Mouse (Mus musculus): ENCODE measurements around the gene Primpol. TPM values are rescaled to one million over a fixed set of nuclear protein-coding genes. Genes with fewer than 3 reads are reported as not detected.

The Primpol gene
- total RNA-seq, 2 experiments from 2014 or later = 8.3 to 8.8 TPM

DNA sequence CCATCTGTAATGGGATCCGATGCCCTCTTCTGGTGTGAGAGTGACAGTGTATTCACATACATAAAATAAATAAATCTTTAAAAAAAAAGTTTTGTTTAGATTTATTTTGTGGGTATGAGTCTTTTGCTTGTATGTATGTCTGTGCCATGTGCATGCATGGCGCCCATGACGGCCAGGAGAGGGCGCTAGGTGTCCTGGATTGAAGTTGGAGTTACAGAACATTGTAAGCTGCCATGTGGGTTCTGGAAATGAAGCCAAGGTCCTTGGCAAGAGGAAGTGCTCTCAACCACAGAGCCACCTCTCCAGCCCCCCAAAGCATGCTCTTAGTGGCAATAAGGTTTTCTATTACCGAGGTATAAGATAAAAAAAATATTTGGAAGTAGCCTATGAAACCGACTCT, 57.6 kb downstream of the Primpol start:
- DNase-seq = peak; percentile 60

DNA sequence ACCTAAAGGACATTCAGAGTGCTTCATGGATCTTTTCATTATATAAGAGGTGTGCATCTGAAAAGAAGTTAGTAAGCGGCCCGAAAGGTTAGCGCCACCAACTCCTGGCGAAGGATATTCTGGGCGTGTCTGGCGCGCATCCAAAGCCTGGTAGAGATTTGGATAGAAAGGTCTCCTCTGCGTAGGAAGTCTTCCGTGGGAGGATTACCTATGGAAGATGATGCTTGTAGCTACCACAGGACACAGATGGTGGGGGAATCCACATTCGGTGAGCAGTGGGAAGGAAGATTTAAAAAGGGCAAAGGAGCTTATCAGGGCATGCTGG, 64.6 kb downstream of the Primpol start:
- peak; percentile 42 for DNase-seq

DNA sequence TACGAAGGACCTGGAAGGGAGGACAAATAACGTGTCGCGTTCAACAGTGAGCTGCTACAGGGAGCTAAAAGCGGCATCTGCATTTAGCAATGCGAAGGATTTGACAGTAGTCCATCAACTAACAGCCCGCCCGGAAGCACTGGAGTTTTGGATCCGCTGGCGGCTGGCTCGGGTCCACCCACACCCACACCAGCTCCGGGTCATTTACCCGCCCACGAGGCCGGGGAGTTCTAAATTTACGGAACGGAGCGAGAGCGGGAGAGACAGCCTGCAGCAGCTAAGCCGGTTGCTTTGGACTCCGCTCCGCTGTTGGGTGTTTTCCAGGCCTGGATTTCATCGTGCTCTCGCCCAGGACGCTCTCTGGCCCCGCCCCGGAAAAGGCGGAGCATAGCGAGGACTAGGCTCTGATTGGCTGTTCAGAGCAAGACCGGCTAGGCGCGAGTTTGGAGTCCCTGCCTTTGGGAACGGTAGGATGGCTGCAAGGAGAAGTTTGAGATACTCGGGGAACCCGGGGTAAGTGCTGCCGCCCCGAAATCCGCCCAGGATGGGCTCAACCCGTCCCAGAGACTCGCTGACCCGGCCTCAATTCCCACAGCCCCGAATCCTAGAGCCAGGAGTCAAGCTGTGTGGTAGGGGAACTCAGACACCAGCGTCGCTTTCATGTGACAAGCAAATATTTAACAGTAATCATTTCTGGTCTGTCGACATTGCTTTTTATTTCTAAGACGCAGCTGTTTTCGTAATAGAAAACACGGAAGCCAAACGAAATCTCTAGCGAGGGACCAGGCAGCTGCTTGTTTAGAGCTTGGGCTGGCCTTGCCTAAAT, 65.2 kb downstream of the Primpol start, which contains the start of gene Cenpu:
Cenpu (plus strand) TSS at position 414 of the 826 bp plus-strand sequence.
- DNase-seq = peak; percentile 100

GRCm38 (mm10) chr8:46551029-46551428, 66.0 kb downstream of the Primpol start:
- DNase-seq = no peak

DNA sequence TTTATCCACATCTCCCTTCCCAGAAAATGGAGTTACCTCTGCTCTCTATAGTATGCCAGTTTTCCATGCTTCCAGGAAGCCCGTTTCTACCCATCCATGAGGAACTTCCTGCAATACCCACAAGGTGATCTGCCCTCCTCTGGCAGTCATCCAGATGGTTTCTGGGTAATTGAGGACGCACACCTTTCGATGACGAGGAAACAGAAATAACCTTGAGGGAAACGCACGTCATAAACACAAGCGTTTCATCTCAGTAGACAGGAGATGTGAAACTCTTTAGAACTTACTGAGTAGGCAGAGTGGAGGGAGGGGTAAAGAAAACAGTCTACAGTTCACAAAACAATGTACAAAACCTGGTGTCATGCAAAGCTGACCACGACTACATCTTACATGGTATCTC, 67.0 kb downstream of the Primpol start:
- no peak for DNase-seq

DNA sequence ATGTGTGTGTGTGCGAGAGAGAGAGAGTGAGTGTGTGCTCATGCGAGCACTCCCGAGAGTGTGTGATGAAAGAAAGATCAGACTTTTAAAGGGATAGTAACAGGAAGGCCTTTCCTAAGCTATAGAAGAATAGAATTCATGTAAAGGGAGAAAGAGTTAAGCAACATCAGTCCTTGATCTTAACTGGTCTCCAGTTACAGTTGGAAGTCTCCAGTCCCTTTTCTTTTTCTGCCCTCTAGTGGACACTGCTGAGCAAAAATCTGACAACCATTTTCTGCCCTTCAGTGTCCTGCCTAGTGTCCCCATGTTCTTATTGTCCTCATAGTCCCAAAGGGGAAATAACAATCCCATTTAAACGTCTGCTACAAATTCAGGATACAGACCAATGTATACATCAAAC, 69.8 kb downstream of the Primpol start:
- DNase-seq = peak; percentile 69

DNA sequence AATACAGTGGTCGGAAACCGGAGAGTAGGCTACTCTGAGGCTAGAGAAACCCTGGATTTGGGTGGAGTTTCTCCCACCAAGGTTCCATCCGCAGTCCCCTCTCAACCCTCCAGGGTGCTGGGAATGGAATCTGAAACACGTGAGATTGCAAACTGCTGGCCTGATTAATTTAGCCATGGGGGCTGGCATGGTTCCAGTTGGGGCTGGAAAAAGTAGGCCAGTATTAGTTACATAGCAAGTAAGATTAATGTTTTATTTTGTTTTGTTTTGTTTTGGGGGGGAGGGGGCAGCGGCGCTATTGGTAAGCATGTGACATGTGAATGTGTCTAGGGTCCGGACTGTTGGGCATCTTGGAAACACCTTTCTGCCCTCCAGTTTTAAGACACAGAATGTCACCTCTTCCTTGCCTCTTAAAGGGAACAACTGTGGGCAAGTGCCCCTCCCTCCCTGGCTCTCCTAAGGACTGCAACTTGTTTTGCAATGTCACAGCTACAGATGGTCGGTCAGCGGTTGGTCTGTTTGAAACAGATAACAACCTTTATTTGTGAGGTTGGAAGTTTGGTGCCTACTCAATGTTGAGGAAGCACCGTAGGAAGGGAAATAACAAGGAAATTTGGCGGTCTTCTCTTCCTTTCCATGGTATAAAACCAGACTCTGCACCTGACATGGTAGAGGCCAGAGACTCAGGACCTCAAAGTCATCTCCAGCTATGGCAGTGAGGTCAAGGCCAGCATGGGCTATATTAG, 70.4 kb downstream of the Primpol start:
- peak; percentile 74 for DNase-seq

DNA sequence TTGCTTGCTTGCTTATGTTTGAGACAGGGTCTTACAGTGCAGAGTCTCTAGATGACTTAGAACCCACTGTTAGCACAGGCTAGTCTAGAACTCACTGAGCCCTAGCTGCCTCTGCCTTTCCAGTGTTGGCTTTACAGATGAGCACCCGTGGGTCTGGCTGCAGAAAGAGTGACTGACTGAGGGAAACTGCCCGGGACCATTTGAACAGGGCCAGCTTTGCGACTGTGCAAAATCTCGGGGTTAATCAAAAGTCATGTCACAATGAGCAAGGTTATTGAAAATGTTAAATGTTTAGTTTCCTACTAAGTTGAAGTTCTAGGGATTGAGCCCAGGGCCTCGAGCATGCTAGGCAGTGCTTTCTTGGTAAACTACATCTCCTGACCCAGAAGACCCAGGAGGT, 71.2 kb downstream of the Primpol start:
- no peak for DNase-seq

GRCm38 (mm10) chr8:46543662-46544061, 73.3 kb downstream of the Primpol start:
- DNase-seq = no peak

DNA sequence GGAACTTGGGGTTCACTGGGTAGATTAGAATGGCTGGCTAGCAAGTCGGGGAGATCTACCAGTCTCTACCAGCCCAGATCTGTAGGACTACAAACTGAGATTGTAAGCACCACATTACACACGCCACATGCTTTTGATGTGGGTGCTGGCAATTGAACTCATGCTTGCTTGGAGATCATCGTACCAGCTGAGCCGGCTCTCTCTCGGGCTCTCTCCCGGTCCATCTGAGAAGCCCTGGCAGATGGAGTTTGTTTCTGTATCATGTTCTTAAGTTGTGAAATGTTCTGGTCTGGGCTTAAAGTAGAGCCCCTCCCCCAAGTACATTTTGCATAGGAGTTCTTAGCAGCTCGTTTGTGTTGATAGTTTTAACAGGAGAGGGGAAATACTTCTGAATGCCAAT, 73.8 kb downstream of the Primpol start:
- no peak for DNase-seq

DNA sequence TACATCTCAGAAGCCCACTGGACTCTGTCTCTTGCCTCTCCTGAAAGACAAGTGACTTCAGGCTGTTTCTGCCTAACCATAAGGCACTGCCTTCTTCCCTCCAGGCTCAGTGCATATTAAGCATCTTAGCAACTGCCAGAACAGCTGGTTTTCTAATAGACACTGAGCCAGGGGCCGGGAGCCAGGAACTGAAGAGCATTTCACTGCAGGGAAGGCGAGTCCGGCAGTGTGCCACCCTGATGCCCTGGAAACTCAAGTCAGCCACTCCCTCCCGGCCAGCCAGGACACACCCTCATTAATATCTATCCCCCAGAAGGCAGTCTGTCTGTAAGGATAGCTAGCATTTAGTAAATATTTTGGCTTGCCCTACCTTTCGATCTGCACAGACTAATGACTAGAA, 77.3 kb downstream of the Primpol start:
- peak; percentile 79 for DNase-seq

GRCm38 (mm10) chr8:46533926-46534325, 83.1 kb downstream of the Primpol start:
- DNase-seq = no peak

DNA sequence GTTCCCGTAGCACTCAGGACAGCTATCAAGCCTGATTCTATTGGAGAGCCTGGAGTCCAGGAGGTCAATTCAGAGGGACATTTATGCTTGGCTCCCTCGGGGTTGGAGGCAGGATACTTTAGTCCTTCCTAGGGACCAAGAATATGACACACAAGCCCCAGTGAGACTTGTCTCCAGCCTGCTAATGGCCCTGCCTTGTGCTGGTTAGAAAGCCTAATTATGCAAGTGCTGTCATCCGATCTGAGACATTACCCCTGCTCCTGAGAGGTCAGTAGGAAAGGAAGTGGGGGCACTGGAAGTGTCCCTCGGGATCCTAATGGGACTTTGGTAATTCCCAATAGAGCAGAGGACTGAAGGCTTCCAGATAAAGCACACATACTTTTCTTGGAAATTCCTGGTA, 86.5 kb downstream of the Primpol start:
- no peak for DNase-seq

GRCm38 (mm10) chr8:46529508-46529907, 87.5 kb downstream of the Primpol start:
- DNase-seq = no peak

- peak; percentile 32 for DNase-seq
Measured at GRCm38 (mm10) chr8:46526821-46527220, 90.2 kb downstream of the Primpol start.

DNA sequence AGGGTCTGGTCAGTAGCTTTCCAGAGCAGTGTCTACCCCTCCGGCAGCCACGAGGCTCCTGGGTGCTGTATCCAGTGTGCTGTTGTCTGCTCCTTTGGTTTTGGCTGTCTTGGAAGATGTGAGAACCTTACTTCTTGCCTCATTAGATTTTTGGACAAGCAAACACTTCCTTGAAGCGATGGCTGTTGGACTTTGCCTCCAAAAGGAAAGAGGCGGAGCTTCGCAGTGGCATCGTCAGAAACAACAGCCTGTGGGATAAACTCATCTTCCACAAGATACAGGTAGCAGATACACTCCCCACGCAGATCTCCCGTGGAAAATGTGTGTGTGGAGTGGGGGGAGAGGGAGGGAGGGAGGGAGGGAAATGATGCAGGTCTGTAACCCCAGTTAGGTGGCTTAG, 90.9 kb downstream of the Primpol start:
- DNase-seq = no peak

Other genes starting within 250 kb of the Primpol start
- gene Acsl1, start 146.2 kb downstream of the Primpol start, total RNA-seq (2021) = 100 to 1,000 TPM; 639 to 652 TPM
- 10 to 100 TPM; 13.4 to 15.6 TPM for gene Cenpu, start 65.2 kb downstream of the Primpol start, total RNA-seq (2021)
- 10 to 100 TPM; 35.6 to 37.9 TPM for gene Casp3, start 79 bp upstream of the Primpol start, total RNA-seq (2021)
- gene Irf2, start 122.5 kb upstream of the Primpol start, total RNA-seq (2021) = 10 to 100 TPM; 29.6 to 36.3 TPM

All from heart, postnatal 4 days (tissue).